Mouse (Mus musculus): Measurements from ENCODE around the gene Mrvi1.

DNA sequence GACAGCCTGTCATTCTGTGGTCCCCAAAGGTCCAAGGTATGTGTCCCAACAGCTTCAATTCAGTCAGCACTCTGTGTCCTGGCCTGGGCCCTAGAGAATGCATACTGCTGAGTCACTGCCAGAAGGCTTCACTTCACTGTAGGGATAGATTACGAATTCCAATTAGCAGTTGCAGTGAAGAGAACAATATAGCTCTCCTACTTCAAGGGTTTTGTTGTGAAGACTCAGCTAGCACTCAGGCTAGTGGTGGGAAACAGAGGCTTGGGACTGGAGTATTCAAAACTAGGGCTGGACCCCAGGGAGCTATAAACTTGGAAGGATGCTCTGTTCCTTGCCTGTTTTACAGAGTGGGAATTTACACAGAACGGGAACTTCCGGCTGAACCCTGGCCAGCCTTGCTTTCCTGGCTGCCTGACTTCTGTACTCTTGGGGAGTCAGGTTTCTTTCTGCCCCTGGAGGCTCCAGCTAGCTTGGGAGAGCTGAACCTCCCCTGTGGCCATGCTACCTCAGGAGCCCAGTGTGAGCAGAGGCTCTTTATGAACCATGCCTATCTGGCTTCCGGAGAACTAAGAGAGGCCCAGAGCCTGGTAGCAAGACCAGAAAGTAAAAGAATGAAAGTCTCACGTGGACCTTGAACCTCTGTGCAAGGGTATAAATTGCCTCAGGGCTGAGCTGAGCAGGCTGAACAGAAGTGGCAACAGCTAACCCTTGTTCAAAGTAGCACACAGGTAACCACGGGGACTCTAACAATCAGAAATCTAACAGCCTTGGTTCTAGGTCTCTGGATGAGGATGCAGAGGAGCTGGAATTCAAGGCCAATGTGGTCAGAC is 40.3 kb downstream of the Mrvi1 start:
- TF ChIP-seq CTCF (conservative IDR thresholded peaks at IDR 0.05; ENCODE audit: low read length), result no peak
- TF ChIP-seq POU5F1 (IDR thresholded peaks at IDR 0.05; ENCODE audit: borderline replicate concordance, low read length), result no peak
- no peak for TF ChIP-seq NANOG (IDR thresholded peaks at IDR 0.05; ENCODE audit: borderline replicate concordance, low read length)

All from E14TG2a.4 (cell line).